Mouse (Mus musculus): Measurements from ENCODE around the gene Npat.

DNA sequence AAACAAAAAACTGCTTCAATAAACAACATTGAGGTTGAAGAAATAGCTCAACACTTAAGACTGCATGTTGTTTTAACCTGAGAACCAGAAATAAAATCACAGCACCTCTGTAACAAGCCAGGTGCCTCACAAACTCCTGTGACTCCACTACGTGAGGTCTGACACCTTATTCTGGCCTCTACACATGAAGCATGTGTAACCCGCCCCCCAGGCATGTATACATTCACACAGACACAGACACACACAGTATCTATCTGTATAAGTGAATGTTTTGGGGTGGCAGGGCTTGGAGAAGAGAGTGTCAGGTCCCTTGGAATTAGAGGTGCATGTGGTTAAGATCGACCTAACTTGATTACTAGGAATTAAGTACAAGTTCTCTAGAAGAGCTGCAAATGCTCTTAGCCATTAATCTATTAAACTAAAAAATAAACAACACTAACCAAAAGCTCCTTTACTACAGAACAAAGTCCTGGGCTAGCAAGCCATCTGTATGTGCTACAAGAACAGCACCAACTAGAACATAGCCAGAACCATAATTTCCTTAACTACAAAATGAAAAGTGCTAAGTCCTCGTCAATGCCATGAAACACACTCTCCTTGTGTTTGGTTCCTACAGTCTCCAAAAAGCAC, 60.2 kb downstream of the Npat start:
- TF ChIP-seq EP300 (IDR thresholded peaks at IDR 0.05) (no peak), CTCF (IDR thresholded peaks at IDR 0.05) (no peak)
